Mouse (Mus musculus) liver, adult (tissue): Measurements from ENCODE around the gene Tmie.
A peak's percentile ranks its signal among the peaks of the same experiment; 100 is the strongest.

Source experiments
- GATA4 ChIP-seq: IDR thresholded peaks from 2 replicates; pipeline ENCODE4 v1.6.1; 2014; ENCODE audit warnings: mild to moderate bottlenecking, low read length; ENCODE audit not compliant: insufficient replicate concordance

The Tmie gene

GRCm38 (mm10) chr9:110874660-110875191 lies 5.2 kb downstream of the Tmie start:
- no peak for TF ChIP-seq GATA4

- TF ChIP-seq GATA4 = no peak
Observed at GRCm38 (mm10) chr9:110873681-110874659, 5.9 kb downstream of the Tmie start.

GRCm38 (mm10) chr9:110871030-110871429 lies 8.9 kb downstream of the Tmie start:
- no peak for TF ChIP-seq GATA4

GRCm38 (mm10) chr9:110858967-110859596 lies 20.8 kb downstream of the Tmie start:
- TF ChIP-seq GATA4 = no peak

- TF ChIP-seq GATA4 = no peak
Observed at GRCm38 (mm10) chr9:110858523-110858922, 21.4 kb downstream of the Tmie start.

- TF ChIP-seq GATA4 = no peak
Observed at GRCm38 (mm10) chr9:110857781-110858472, 22.0 kb downstream of the Tmie start, which contains the start of gene Prss50. Gene Prss50, plus strand, starts transcription at chr9:110857967.

- peak; percentile 63; the same call in 1 of the 2 replicates for TF ChIP-seq GATA4
Observed at GRCm38 (mm10) chr9:110856920-110857319, 23.0 kb downstream of the Tmie start.

GRCm38 (mm10) chr9:110855903-110856302 lies 24.0 kb downstream of the Tmie start:
- TF ChIP-seq GATA4 = no peak

GRCm38 (mm10) chr9:110849162-110849561 lies 30.8 kb downstream of the Tmie start:
- no peak for TF ChIP-seq GATA4

GRCm38 (mm10) chr9:110844206-110844605 lies 35.7 kb downstream of the Tmie start, which contains the start of gene Prss46:
Gene Prss46, plus strand, starts transcription at chr9:110844506.
- TF ChIP-seq GATA4 = no peak

- no peak for TF ChIP-seq GATA4
Observed at GRCm38 (mm10) chr9:110841438-110841837, 38.5 kb downstream of the Tmie start.

- no peak for TF ChIP-seq GATA4
Observed at GRCm38 (mm10) chr9:110840905-110841304, 39.0 kb downstream of the Tmie start.

- TF ChIP-seq GATA4 = no peak
Observed at GRCm38 (mm10) chr9:110836112-110836511, 43.8 kb downstream of the Tmie start.

GRCm38 (mm10) chr9:110834961-110835360 lies 45.0 kb downstream of the Tmie start:
- no peak for TF ChIP-seq GATA4

GRCm38 (mm10) chr9:110834411-110834810 lies 45.5 kb downstream of the Tmie start, which contains the start of gene Prss45:
Gene Prss45, plus strand, starts transcription at chr9:110834588.
- TF ChIP-seq GATA4 = no peak
